ENCODE assay signal across 21 mouse cellular contexts in the genomic region with DNA sequence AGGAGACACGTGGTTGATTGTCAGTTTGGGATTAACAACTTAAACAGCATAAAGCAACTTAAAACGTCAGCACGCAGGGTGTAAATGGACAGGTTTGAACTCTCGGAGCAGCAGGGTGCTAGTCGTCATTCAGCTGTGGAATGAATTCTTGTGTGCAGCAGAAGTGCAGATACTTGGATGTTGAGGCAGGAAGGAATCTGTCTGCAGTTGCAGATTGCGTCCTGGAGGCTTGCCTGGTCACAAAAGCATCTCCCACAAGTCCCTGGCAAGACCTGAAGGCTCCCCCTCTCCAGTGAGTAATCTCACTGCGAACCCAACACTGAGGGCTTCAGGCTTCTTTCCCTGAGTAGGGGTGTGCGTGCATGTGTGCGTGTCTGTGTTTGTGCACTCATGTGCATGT. TPM values are rescaled to one million over a fixed set of nuclear protein-coding genes. Genes with fewer than 3 reads are reported as not detected.
DNase-seq lines count a peak whose midpoint lies in the region; ATAC-seq and TF ChIP-seq lines count a peak whose summit lies in the region.
"Had no signal": no experiment of that assay in that cellular context is flagged by ENCODE, and none has a peak within 500 bp of the region (broad histone marks: within the 10 kb centered on the region; RNA-seq: fewer than 3 reads in every experiment).

No protein-coding gene starts in this region.

- no peak for TF ChIP-seq POLR2A in heart, adult 2 months (IDR thresholded peaks at IDR 0.05; ENCODE audit: insufficient read depth, low read depth, low read length)

- H3K9me3 ChIP-seq in heart, embryonic 13.5 days = no peaks in the 10 kb centered on the region
- H3K9me3 ChIP-seq in hindbrain, postnatal 0 days (ENCODE audit: low read length) = no peaks in the 10 kb centered on the region
- H3K9me3 ChIP-seq: embryonic facial prominence, embryonic 15.5 days; hindbrain, embryonic 15.5 days had no signal

- TF ChIP-seq EP300 in heart, adult 2 months (IDR thresholded peaks at IDR 0.05; ENCODE audit: insufficient read depth, low read depth, low read length) = no peak

- intact Hi-C loops in heart, adult 2 months (cut with DNase I) = no loop called here
- intact Hi-C loops in heart, postnatal 10 days (cut with DNase I) = loop anchor here (5.0 kb wide), 1 partner anchor 36 kb away; no protein-coding TSS in a partner anchor

- peaks cover 6% of the 10 kb centered on the region; the same call in 1 of the 2 replicates for H3K79me2 ChIP-seq in heart, adult 2 months (replicated peaks; ENCODE audit: control insufficient read depth, insufficient read depth, low read length)

- no peak for ATAC-seq in heart, embryonic 13.5 days (ENCODE audit: extremely low read depth, insufficient number of reproducible peaks, low FRiP score, low TSS enrichment)
- no peak for ATAC-seq in hindbrain, postnatal 0 days
- ATAC-seq: forebrain, embryonic 16.5 days; inflammation-experienced regulatory T-cells, adult 6 months; intestine, postnatal 0 days had no signal

- no peak overlapping the region for H3K4me3 ChIP-seq in heart, embryonic 13.5 days
- H3K4me3 ChIP-seq in heart, adult 2 months = no peak overlapping the region
- H3K4me3 ChIP-seq in hindbrain, postnatal 0 days (ENCODE audit: low read length) = no peak overlapping the region
- H3K4me3 ChIP-seq: embryonic facial prominence, embryonic 15.5 days; hindbrain, embryonic 15.5 days had no signal

- TF ChIP-seq CTCF in heart, adult 2 months (IDR thresholded peaks at IDR 0.05) = no peak
- no peak for TF ChIP-seq CTCF in hindbrain, postnatal 0 days (IDR thresholded peaks at IDR 0.05; ENCODE audit: low read depth)

- no peak overlapping the region; the same call in 1 of the 2 replicates for H3K4me2 ChIP-seq in heart, embryonic 13.5 days
- H3K4me2 ChIP-seq in hindbrain, postnatal 0 days (ENCODE audit: low read depth, low read length) = no peak overlapping the region
- H3K4me2 ChIP-seq: embryonic facial prominence, embryonic 15.5 days; hindbrain, embryonic 15.5 days had no signal

- H3K9ac ChIP-seq in heart, embryonic 13.5 days = no peak overlapping the region
- H3K9ac ChIP-seq in heart, adult 2 months (ENCODE audit: low read depth, low read length) = no peak overlapping the region
- no peak overlapping the region for H3K9ac ChIP-seq in hindbrain, postnatal 0 days (replicated peaks; ENCODE audit: low read length)
- H3K9ac ChIP-seq: embryonic facial prominence, embryonic 15.5 days; hindbrain, embryonic 15.5 days had no signal

- H3K27me3 ChIP-seq in heart, embryonic 13.5 days (replicated peaks) = no peaks in the 10 kb centered on the region
- no peaks in the 10 kb centered on the region for H3K27me3 ChIP-seq in heart, adult 2 months (ENCODE audit: control insufficient read depth, insufficient read depth, low read length)
- H3K27me3 ChIP-seq in hindbrain, postnatal 0 days (ENCODE audit: insufficient read depth, low read length) = no peaks in the 10 kb centered on the region
- H3K27me3 ChIP-seq: CH12.LX; embryonic facial prominence, embryonic 15.5 days; hindbrain, embryonic 15.5 days had no signal

- H3K27ac ChIP-seq in heart, embryonic 13.5 days (replicated peaks) = peak overlapping the region; percentile 73
- no peak overlapping the region for H3K27ac ChIP-seq in heart, adult 2 months
- H3K27ac ChIP-seq in hindbrain, postnatal 0 days = no peak overlapping the region
- H3K27ac ChIP-seq: embryonic facial prominence, embryonic 15.5 days; hindbrain, embryonic 15.5 days had no signal

- H3K4me1 ChIP-seq in heart, embryonic 13.5 days = peaks cover 90% of the 10 kb centered on the region
- peaks cover 16% of the 10 kb centered on the region for H3K4me1 ChIP-seq in heart, adult 2 months (ENCODE audit: control insufficient read depth, insufficient read depth, low read length)
- H3K4me1 ChIP-seq in hindbrain, postnatal 0 days (ENCODE audit: insufficient read depth, low read length) = no peaks in the 10 kb centered on the region
- H3K4me1 ChIP-seq: hindbrain, embryonic 15.5 days had no signal

- WGBS in heart, embryonic 13.5 days = 37% methylated on average over 9 of the region's 9 CpGs
- WGBS in heart, adult 2 months = 33% methylated on average over 9 of the region's 9 CpGs
- 63% methylated on average over 9 of the region's 9 CpGs for WGBS in hindbrain, postnatal 0 days

- no peaks in the 10 kb centered on the region for H3K36me3 ChIP-seq in heart, embryonic 13.5 days
- H3K36me3 ChIP-seq in heart, adult 2 months (ENCODE audit: control insufficient read depth, insufficient read depth, low read length) = no peaks in the 10 kb centered on the region
- H3K36me3 ChIP-seq in hindbrain, postnatal 0 days (ENCODE audit: insufficient read depth, low read length) = no peaks in the 10 kb centered on the region
- H3K36me3 ChIP-seq: embryonic facial prominence, embryonic 15.5 days; hindbrain, embryonic 15.5 days had no signal

- DNase-seq in heart, adult 2 months = no peak
- DNase-seq in heart, postnatal 10 days = peak; percentile 52 to 54
- no peak for DNase-seq in heart, adult 9 months (ENCODE audit: low spot score in 2 of 2)
- DNase-seq in NIH3T3 (ENCODE audit: low read depth) = peak; percentile 46
- peak; percentile 43 for DNase-seq in heart, postnatal 4 days
- no peak for DNase-seq in hindbrain, postnatal 0 days (ENCODE audit: low spot score)
- DNase-seq: adrenal gland, adult 8-10 months; adrenal gland, postnatal 36 days; cerebellum, adult 11 months; cerebellum, adult 8-10 months; cerebellum, postnatal 14 days; embryo, embryonic 11 days; gastrocnemius, postnatal 14 days; kidney, adult 8-10 months had no signal

RNA-seq across cellular contexts. Expression of a gene that starts 39.8 kb away (rescaled TPM):
- 7.6 TPM in 2 replicates for polyA plus RNA-seq in heart, embryonic 13.5 days (2015; fragmentation: Nextera tagmentation; extraction: Ambion mirVana)
- 10 to 100 TPM; 29.3 to 30.1 TPM for total RNA-seq in heart, adult 2 months (2021)
- 11.9 and 13.5 TPM in 2 replicates for polyA plus RNA-seq in heart, adult 2 months (2012; rRNA removed)
- total RNA-seq in heart, postnatal 10 days (2021) = 10 to 100 TPM; 34.4 to 35.2 TPM
- 10 to 100 TPM; 31.0 to 33.3 TPM for total RNA-seq in heart, postnatal 4 days (2021)
- total RNA-seq in hindbrain, postnatal 0 days (2014; rRNA removed) = 8.2 and 8.9 TPM in 2 replicates
- 1.4 and 1.6 TPM in 2 replicates for polyA plus RNA-seq in hindbrain, postnatal 0 days (2015; fragmentation: Nextera tagmentation; extraction: Ambion mirVana)

Comparison
In these comparisons a context has a peak if more than half of its experiments do, and no peak if none do; other contexts are left out.
1. DNase-seq: peak in heart, postnatal 10 days (2 of 2), NIH3T3 (single experiment) and heart, postnatal 4 days (single experiment); none in heart, adult 2 months (0 of 2), heart, adult 9 months (0 of 2) and hindbrain, postnatal 0 days (single experiment).